Mouse (Mus musculus) cerebellum, adult 2 months (tissue): Measurements from ENCODE around the gene Dnajc10. TPM values are rescaled to one million over a fixed set of nuclear protein-coding genes. Genes with fewer than 3 reads are reported as not detected.

Source experiments
- DNase-seq, 2 experiments: peaks; one replicate each; pipeline ENCODE4 v3.0.0; 2021
- H3K27ac ChIP-seq: fragments of 200-500 bp; 2 replicates; pipeline ENCODE4 v1.5.1; 2012; ENCODE audit warnings: low read length, control low read depth, inconsistent platforms; ENCODE audit not compliant: insufficient read depth
- H3K27me3 ChIP-seq: fragments of 200-500 bp; 2 replicates; pipeline ENCODE4 v1.6.1; 2012; ENCODE audit warnings: inconsistent platforms, mild to moderate bottlenecking, low read length, moderate library complexity; ENCODE audit not compliant: control insufficient read depth, insufficient read depth
- H3K4me1 ChIP-seq: fragments of 200-500 bp; 2 replicates; pipeline ENCODE4 v1.6.1; 2011; ENCODE audit warnings: low read length; ENCODE audit not compliant: control insufficient read depth, insufficient read depth
- H3K4me3 ChIP-seq: fragments of 200-500 bp; replicated peaks from 2 replicates; pipeline ENCODE3; 2011; ENCODE audit warnings: mild to moderate bottlenecking, low read depth, low read length, control low read depth; ENCODE audit not compliant: insufficient read depth
- CTCF ChIP-seq: fragments of 200-500 bp; IDR thresholded peaks from 2 replicates; pipeline ENCODE4 v1.5.1; 2011; ENCODE audit warnings: low read depth, mild to moderate bottlenecking, control low read depth, low read length, moderate library complexity, borderline replicate concordance; ENCODE audit not compliant: insufficient read depth
- POLR2A ChIP-seq: fragments of 200-500 bp; IDR thresholded peaks from 2 replicates; pipeline ENCODE4 v1.6.1; 2011; ENCODE audit warnings: low read length, control low read depth, borderline replicate concordance; ENCODE audit not compliant: insufficient read depth
- WGBS: fragments of 180-500 bp; shearing (Covaris S2); methylation state at CpG from one replicate; pipeline ENCODE4 v1.1.7; 2018; 5-methylcytosine and 5-hydroxymethylcytosine counted together
- polyA plus RNA-seq: library from polyadenylated mRNA; depleted of rRNA; stranded (reverse); fragments of >200 nt; gene quantifications from 2 replicates; pipeline ENCODE4 v1.2.3, GENCODE M21; 2012

Dnajc10 gene
- polyA plus RNA-seq, 1 experiment: 40.2 TPM

- TF ChIP-seq POLR2A (no peak), CTCF (no peak)
- H3K4me1 ChIP-seq: no peaks in the 10 kb centered on the region
- no peak for DNase-seq
- WGBS: 60% methylated on average over 8 of the region's 8 CpGs
- H3K4me3 ChIP-seq: no peak overlapping the region
- H3K27me3 ChIP-seq: no peaks in the 10 kb centered on the region
- no peak overlapping the region for H3K27ac ChIP-seq
Observed at GRCm38 (mm10) chr2:80356656-80357231, 41.5 kb downstream of the Dnajc10 start.

- Histone ChIP-seq H3K4me1 (no peaks in the 10 kb centered on the region), H3K4me3 (no peak overlapping the region), H3K27ac (no peak overlapping the region), H3K27me3 (no peaks in the 10 kb centered on the region)
- TF ChIP-seq POLR2A (no peak), CTCF (no peak)
- 83% methylated on average over 8 of the region's 8 CpGs for WGBS
- no peak for DNase-seq
Observed at GRCm38 (mm10) chr2:80371458-80371857, 56.2 kb downstream of the Dnajc10 start.

GRCm38 (mm10) chr2:80374892-80375291 lies 59.6 kb downstream of the Dnajc10 start:
- DNase-seq: no peak
- H3K4me1 ChIP-seq: no peaks in the 10 kb centered on the region
- no peak overlapping the region for H3K4me3 ChIP-seq
- no peak overlapping the region for H3K27ac ChIP-seq
- TF ChIP-seq POLR2A: no peak
- TF ChIP-seq CTCF: no peak
- H3K27me3 ChIP-seq: no peaks in the 10 kb centered on the region

GRCm38 (mm10) chr2:80379848-80380247 lies 64.6 kb downstream of the Dnajc10 start:
- Histone ChIP-seq H3K27ac (no peak overlapping the region), H3K4me3 (no peak overlapping the region), H3K27me3 (no peaks in the 10 kb centered on the region), H3K4me1 (no peaks in the 10 kb centered on the region)
- no peak for DNase-seq
- 78% methylated on average over 5 of the region's 5 CpGs for WGBS
- TF ChIP-seq CTCF: no peak
- no peak for TF ChIP-seq POLR2A

GRCm38 (mm10) chr2:80384447-80384846 lies 69.2 kb downstream of the Dnajc10 start:
- Histone ChIP-seq H3K4me3 (no peak overlapping the region), H3K27ac (no peak overlapping the region), H3K4me1 (no peaks in the 10 kb centered on the region), H3K27me3 (no peaks in the 10 kb centered on the region)
- WGBS: 71% methylated on average over 4 of the region's 4 CpGs
- DNase-seq: no peak
- no peak for TF ChIP-seq POLR2A
- TF ChIP-seq CTCF: no peak

GRCm38 (mm10) chr2:80386255-80386654 lies 71.0 kb downstream of the Dnajc10 start:
- Histone ChIP-seq H3K4me3 (no peak overlapping the region), H3K4me1 (no peaks in the 10 kb centered on the region), H3K27me3 (no peaks in the 10 kb centered on the region), H3K27ac (no peak overlapping the region)
- no peak for TF ChIP-seq CTCF
- no peak for TF ChIP-seq POLR2A
- DNase-seq: no peak
- 93% methylated on average over 2 of the region's 2 CpGs for WGBS

- DNase-seq: no peak
- Histone ChIP-seq H3K27ac (no peak overlapping the region), H3K4me1 (no peaks in the 10 kb centered on the region), H3K27me3 (no peaks in the 10 kb centered on the region), H3K4me3 (no peak overlapping the region)
- TF ChIP-seq CTCF (no peak), POLR2A (no peak)
- WGBS: 74% methylated on average over 9 of the region's 9 CpGs
Observed at GRCm38 (mm10) chr2:80387668-80388067, 72.4 kb downstream of the Dnajc10 start.

GRCm38 (mm10) chr2:80388341-80388740 lies 73.1 kb downstream of the Dnajc10 start:
- DNase-seq: no peak
- TF ChIP-seq CTCF (no peak), POLR2A (no peak)
- no peaks in the 10 kb centered on the region for H3K4me1 ChIP-seq
- WGBS: 69% methylated on average over 3 of the region's 3 CpGs
- no peaks in the 10 kb centered on the region for H3K27me3 ChIP-seq
- H3K27ac ChIP-seq: no peak overlapping the region
- no peak overlapping the region for H3K4me3 ChIP-seq

GRCm38 (mm10) chr2:80396057-80396456 lies 80.8 kb downstream of the Dnajc10 start:
- Histone ChIP-seq H3K27ac (no peak overlapping the region), H3K27me3 (no peaks in the 10 kb centered on the region), H3K4me1 (no peaks in the 10 kb centered on the region), H3K4me3 (no peak overlapping the region)
- 66% methylated on average over 7 of the region's 7 CpGs for WGBS
- DNase-seq: no peak
- TF ChIP-seq POLR2A (no peak), CTCF (no peak)
